Mouse (Mus musculus): Measurements from ENCODE around the gene Il25. TPM values are rescaled to one million over a fixed set of nuclear protein-coding genes. Genes with fewer than 3 reads are reported as not detected.
"Not testable (repeated sequence)": the region's sequence is repeated elsewhere in the genome, so short reads cannot be mapped to it uniquely, and the experiment has no call there.

The Il25 gene
- total and polyA plus RNA-seq, 3 experiments = 0.12 TPM; not detected in 2

DNA sequence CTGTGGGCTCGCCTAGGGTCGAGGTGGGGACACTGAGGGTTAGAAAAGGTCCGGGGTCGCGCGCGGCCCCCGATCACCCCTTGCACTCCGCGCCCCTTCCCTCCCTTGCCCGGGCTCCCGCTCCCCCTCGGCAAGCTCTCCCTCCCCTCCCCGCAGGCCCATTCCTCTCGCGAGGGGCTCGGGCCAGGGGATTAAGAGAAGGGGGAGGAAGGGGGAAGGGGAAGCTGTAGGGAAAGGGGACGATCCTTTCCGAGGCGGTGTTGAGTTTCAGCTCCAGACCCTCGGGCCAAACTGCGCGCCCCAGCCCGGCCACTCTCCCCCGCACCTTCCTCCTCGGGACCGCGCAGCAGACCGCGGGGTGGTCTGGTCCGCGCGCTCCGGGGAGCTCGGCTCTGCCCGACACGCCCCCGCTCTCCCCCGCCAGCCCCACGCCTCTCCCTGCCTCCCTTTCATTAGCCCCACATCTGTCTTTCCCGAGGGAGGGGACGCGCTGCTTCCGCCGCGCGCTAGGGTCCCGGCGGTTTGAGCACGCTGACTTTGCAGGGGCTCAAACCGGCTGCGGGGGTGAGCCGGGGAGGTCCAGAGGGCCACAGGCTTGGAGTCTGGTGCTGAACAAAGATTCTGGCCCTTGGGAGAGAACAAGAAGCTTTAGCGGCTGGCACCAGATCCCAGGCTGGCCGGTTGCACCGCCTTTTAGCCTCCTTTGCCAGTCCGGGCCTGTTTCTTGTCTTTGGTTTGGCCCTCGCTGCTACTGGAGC is 5.9 kb upstream of the Il25 start:
- peak; percentile 36 for DNase-seq

DNA sequence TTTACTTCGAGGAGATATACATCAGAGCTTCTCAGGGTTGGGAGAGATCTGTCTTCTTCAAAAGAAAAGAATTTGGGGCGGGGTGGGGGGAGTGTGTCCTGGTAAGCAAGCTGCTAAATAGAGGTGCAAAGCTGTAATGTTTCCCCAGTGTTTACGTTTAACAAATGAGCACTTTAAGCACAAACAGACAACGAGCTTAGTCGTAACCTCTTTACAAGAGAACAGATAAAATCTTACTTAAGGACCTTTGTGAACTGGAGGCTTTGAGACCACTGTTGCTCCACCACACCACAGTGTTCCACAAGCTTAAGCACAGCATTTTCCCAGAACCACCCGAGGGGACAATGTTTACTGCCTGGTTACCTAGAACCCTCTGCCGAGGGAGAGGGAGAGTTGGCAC is 5.2 kb upstream of the Il25 start:
- no peak for DNase-seq

DNA sequence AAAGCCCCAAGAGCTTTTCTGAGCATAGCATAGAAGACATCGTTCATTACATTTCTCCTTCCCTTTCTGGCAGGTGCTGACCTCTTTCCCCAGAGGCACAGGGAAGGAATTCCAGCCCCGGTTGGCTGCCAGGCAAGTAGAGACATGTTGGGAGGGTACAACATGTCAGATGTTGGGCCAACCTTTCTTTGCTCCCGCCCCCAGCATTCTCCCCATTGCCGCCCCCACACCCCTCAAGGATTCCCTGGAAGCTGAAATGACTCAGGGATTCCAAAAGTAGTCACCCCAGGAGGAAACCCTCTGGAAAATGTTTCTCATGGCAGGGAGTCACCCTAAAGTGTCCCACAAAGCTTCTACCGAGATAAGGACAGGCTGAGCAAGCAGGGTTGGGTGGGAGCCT is 2.7 kb upstream of the Il25 start:
- no peak for DNase-seq

DNA sequence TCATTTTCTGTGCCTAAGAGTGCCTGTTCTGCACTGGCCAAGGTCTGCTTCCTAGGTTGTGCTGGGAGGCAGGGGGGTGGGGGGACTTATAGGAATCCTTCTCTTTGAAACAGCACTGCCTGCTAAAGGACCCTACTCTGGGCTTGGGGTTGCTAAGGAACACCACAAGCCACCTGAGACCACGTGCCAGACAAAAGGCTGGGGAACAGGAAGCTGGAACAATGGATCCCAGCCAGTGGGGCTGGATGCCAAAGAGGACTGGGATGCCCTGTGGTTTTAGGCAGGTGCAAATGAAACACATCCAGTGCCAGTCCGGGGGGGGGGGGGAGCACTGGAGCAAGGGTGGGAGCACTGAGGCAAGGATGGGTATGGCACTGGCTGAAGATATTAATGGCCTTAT is 2.1 kb upstream of the Il25 start:
- no peak for DNase-seq

DNA sequence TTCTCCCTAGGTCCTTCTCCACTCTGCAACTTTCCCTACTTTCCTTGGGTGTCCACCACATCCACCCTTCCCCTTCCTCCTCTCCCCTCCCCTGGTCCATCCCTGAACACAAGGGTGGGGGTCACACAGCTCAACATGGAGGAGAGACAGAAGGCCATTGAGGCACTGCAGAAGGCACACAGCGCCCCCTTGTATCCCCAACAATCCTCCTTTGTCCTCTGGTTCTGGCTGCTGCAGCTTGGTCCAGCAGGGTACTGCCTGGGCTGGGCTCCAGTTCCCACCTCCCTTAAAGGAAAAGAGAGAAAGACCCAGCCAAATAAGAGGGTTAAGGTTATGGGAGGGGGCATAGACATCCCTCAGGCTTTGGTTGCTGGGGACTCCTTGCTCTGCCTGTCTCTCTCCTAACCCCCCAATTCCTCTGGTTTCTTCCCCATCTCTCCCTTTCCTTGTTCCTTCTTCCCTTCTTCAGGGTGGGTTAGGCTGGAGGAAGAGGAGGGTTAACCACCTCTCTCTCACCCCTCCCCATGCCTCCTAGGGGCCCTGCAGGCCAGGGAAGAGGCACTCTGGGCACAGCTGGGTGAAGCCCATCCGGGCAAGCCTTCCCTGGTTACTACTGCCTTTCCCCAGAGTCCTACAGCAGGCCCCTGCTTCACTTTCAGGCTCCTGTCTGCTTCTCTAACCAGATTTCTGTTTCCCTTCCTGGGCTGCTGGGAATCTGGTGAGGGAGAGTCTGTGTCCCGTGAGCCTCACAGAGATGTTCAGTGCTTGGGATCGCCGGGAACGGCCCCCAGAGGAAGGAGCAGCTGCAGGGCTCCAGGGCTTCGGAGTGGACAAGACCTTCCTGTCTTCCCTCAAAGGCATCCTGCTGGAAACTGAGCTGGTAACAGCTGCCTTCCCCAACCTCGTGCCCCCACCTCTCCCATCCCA is 3.7 kb downstream of the Il25 start, which contains the start of gene Cmtm5:
TSS of gene Cmtm5 (plus strand) at position 358 of the 927 bp plus-strand sequence.
- DNase-seq = no peak

DNA sequence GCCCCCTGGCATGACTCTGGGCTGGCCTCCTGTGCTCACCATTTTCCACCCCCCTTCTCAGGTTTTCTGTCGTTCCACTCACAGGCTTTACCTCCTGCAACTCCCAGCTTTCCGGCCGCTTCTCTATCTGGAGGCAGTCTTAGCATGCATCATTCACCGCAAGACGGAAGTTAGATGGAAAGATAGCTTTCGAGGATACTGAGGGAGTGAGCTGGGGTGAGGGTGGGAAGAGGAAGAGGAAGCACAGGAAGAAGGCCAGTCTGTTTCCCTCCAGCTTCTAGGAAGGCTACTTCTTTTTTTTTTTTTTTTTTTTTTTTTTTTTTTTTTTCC is 4.3 kb downstream of the Il25 start:
- no peak for DNase-seq

DNA sequence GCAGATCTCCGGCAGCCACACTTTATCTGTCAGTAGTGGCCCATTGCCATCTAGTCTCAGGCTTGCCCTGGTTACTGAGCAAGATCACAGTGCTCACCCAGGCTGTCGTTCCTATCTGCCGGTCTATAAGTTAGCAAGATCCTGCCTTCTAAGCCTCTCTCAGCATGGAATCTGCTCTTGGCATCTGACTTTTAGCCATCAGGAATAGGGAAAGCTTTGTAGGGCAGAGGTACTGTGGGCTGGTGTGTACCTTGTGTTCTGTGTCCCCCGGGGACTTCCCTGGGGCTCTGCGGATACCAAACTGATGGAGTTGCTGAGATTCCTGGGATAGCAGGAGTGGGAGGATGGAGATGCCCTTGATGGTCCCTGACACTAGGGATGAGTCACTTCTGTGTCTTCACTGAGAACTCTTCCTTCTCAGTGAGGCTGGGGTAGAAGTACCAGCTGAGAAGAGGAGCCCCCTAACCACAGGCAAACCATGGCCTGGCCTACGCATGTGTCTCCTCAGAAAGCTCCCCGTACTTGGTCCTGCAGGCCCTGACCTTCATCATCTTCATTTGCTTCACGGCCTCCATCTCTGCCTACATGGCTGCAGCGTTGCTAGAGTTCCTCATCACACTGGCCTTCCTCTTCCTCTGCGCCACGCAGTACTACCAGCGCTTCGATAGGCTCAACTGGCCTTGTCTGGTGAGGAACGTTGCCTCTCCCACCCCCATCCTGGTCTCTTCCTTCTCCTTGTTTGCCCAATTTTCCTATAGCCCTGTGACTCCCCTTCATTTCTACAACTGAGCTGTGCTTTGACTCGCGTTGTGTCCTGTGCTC is 5.1 kb downstream of the Il25 start:
- no peak for DNase-seq

DNA sequence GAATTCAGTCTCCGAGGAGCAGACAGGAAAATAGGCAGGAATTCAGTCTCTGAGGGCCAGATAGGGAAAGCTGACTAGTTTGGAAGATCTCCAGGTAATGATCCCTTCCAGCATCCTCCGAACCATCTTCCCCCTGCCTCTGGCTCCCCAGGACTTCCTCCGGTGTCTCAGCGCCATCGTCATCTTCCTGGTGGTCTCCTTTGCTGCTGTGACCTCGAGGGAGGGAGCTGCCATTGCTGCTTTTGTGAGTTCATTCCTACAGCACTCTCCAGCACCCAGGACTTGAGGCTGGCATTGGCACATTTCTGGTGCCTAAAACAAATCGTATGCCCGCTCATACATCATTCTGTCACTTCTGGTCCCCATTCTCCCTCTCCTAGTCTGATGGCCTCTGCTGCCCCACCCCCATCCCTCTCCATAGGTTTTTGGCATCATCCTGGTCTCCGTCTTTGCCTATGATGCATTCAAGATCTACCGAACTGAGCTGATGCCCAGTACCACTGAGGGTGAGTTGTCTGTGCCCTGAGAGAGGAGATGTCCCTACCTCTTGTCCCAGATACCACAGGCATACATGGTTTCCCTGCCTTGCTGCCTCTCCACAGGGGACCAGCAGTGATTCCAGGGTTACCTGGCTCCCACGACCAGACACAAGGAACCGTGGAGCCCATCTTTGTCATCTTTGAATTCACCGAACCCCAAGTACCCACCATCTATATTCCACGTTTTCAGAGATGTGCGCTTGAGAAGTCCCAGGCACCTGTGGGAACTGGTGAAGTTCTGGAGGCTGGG is 6.1 kb downstream of the Il25 start:
- no peak for DNase-seq

DNA sequence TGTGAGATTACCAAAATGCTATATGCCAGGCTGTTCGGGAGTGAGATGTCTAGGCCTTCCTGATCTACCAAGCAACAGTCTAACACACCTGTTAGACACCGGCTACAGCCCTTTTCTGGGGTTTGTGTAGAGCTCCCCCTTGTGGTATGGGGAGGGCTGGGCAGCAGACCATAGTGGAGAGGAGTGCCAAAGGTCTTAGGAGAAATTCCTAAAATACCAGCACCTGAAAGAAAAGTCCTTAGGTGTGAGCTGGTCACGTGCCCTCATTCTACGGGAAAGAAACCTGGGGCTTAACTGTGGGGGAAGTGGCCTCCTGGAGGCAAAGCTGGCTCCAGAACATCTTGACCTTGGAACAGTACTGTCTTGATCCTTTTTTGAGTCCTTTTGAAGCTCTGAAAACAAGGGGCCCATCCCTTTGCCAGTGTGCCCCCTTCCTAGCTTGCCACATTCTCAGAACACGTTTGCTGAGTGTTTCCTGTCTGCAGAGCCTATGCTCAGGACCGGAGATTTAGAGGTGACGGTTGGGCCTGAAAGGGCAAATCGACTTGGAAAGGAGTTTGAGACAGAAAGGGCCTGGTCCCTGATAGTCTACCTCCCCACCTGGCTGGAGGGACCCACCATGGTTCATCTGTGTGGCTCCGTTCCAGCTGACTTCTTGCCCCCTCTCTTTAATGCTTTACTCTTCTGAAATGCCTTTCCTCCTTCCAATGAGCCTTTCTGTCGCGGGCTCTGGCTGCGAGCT is 7.1 kb downstream of the Il25 start:
- DNase-seq = peak; percentile 66

DNA sequence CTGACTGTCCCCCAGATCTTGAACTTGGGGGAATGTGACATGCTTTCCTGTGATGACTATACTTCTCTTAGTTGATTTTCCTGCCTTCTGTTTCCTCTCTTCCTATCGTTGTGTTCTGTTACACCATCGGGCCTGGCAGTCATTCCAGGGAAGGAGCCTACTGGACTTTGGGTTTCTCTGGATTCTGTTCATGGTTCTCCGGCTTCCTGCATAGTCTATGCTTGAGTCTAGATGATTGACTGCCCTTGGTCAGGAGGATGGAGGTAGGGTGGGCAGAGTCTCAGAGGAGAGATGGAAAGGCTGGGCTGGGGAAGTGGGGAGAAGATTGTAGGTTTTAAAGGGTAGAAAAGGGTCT is 7.7 kb downstream of the Il25 start:
- DNase-seq = no peak

DNA sequence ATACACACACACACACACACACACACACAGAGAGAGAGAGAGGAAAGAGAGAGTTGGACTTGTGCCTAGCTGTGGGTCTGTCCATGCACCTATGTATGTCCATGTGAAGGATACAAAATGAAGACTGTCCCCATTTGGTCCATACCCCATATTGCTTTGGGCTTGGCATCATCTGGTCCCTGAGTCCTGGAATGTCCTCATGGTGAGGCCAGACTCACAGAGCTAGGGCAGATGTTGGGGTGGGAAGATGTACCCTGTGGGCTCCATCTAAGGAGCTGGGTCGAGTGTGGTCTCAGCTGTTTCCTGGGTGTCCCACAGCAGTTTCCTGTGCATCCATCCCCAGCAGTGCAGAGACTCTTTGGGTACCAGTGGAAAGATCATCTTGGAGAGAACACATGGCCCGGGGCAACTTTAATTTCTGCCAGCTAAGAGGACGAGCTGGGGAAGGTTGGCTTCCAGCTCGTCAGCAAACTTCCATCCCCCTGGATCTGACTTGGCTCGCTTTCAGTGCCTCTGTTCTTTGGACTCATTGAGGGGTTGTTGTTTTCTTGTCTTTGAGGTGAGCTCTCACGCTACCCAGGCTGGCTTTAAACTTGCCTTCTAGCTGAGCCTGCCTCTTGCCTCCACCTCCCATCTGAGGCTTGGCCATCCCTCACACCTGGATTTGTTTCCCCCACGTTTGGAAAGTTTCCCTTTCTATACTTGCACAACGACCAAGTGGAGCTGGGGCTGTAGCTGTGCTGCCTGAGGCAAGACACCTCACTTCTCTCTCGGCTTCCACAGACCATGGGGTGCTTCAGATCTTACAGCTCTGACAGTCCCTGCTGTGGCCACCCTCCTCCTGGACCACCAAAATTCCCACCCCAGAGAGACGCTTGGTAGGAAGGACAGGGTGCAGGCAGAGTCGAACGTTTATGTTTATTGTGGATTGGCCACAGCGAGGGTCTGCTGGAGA is 8.8 kb downstream of the Il25 start:
- no peak for DNase-seq

DNA sequence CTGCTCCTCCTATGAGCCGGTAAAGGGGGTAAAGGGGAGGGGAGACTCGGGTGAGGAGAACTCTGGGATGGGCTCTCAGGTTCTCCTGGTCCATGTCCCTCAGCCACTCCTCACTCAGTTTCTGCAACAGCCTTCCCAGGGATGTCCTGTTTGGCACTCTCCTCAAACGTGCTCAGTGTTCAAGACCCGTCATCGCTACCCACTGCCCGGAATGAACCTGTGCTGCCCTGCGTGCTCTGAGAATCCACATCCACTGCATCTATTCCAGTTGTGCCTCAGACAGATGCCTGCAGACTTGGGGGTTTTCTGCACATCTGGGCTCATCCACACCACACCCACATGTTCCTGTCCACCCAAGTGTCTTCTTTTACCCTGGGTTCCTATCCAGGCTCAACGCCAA is 10.0 kb downstream of the Il25 start:
- DNase-seq = no peak

DNA sequence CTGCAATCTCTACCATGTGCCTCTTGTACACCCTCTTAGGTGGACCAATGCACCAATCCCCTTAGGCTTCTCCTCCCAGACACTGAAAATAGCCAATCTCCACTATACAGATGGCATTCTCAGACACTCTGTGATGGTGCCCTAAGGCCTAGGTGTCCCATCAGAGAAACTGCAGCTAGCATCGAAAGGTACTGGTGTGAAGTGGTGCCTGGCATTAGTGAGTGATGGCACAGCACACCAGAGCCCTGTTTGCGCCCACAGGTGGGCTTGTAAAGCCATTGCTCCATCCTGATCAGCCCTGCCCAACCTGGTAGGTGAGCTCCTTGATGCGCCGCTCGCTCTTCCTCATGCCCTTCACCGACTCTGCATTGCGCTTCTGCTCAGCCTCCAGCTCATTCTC is 11.5 kb downstream of the Il25 start:
- DNase-seq = no peak

DNA sequence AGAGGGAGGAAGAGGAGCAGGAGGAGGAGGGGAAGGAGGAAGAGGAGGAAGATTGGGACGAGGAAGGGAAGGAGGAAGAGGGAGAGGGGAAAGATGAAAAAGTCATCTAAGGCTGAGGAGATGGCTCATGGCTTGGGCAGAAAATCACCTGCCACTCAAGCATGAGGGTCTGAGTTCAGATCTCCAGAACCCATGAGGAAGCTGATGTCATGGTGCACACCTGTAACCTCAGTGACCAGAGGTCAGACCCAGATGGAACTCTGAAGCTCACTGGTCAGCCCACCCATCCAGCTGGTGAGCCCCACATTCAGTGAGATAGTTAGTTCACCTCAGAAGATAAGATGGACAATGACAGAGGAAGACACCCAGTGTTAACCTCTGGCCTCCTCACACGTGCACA is 12.4 kb downstream of the Il25 start:
- no peak for DNase-seq

DNA sequence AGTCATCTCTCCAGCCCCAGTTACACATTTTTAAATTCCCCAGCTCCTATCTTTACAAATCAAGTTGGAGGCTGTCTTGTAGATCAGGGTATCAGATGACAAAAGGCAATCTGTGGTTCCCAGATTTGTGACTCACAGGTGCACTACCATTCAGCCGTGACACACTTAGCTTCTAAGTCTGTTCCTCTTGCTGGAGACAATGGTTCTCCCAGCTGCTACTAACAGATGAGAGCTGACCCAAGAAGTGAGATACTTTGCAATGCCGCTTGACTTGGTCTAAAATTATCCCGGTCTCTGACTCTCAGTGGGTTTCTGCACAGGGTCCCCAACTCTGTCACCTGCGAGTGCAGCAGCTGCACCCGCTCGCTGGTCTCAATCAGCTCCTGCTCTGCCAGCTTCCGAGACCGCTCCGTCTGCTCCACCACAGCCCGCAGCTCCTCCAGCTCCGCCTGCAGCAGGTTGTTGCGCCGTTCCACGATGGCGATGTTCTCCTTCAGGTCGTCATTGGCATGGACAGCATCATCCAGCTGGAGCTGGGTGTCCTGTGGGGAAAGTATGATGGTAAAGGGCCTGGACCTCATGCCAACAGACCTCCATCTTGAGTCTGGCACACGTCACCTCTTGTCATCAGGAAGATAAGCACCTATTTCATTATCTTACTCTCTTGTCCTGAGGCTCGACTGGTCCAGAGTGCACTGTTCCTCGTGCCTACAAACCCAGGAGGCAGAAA is 13.6 kb downstream of the Il25 start:
- no peak for DNase-seq

DNA sequence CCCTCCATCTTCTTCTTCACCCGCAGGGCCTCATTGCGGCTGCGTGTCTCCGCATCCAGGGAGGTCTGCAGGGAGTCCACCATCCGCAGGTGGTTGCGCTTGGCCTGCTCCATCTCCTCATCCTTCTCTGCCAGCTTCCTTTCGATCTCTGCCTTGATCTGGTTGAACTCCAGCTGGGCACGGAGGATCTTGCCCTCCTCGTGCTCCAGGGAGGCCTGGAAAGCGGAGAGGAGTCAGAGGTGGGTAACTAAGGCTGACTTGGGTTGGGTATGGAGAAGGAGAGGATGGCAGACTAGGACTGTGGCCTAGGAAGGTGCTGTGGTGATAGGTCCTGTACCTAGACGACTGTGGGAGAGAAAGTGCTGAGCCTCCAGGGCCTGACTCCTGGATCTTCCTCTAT is 14.5 kb downstream of the Il25 start:
- not testable (repeated sequence) for DNase-seq

DNA sequence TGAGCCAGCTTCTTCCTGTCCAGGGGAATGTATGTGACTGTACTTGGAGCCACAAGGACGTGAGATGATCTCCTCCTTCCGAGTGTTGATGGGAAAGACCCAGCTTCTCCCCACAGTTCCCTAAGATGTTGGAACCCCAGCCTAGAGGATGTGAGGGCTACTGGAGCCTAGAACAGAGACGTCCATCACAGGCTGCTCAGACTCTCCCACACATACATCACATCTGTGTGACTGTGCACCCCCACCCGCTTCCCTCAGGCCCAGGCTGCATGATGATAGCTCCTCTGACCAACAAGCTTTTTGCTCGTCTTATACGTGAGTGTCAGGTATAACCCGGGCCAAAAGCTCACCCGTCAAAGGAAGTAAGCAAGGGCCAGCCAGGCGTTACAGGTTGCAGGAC is 16.3 kb downstream of the Il25 start:
- DNase-seq = no peak

DNA sequence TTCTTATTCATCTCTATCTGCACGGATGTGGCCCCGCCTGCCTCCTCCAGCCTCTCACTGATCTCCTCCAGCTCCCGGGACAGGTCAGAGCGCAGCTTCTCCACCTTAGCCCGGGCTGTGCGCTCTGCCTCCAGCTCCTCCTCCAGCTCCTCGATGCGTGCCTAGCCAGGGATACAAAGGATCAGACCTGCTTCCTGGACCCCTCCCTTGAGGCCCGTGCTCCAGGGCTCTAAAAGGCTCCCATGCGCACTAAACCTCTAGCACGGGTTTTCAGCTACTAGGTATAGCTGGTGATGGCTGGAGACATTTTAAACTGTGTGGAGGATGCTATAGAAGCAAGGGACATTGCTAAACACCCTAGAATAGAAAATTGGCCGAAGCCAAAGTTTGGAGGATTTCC is 18.0 kb downstream of the Il25 start:
- DNase-seq = no peak

DNA sequence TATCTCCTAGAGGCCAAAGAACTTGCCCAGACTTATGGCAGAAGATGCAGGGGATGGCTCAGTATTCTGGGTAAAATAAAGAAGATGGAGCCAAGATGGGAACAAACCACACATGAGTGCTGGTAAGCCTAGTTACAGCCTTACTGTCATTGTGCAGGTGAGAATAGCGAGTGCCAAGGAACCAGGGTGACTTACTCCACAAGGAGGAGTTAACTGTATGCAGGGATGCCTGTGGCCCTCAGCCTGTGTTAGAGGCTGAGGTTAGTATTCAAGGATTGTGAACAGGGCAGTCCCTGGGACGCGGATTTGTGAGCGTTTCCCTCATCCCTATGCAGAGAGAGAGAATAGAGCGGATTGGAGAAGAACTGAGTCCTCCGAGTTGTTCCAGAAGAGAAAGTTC is 19.1 kb downstream of the Il25 start:
- DNase-seq = no peak
